Mouse (Mus musculus) lung, postnatal 0 days (tissue): ENCODE data around the gene Bax. TPM values are rescaled to one million over a fixed set of nuclear protein-coding genes. Genes with fewer than 3 reads are reported as not detected.
A peak's percentile ranks its signal among the peaks of the same experiment; 100 is the strongest.

Experiments
- ATAC-seq: fragments of 200-750 bp; cut with Nextera tagmentation; 2 replicates; pipeline ENCODE4 v1.8.0; 2017; ENCODE audit warnings: moderate library complexity
- DNase-seq: peaks from one replicate; pipeline ENCODE4 v3.0.0-alpha.2; 2016; ENCODE audit warnings: low spot score
- H3K27ac ChIP-seq: fragments of 300-500 bp; sonication (generic); 2 replicates; pipeline ENCODE4 v1.5.1; 2014; ENCODE audit warnings: antibody characterized with exemption, mild to moderate bottlenecking, low read length, mixed read lengths
- H3K27me3 ChIP-seq: fragments of 300-500 bp; sonication (generic); replicated peaks from 2 replicates; pipeline ENCODE4 v1.6.1; 2014; ENCODE audit warnings: low read length, mixed read lengths; ENCODE audit not compliant: insufficient read depth
- H3K36me3 ChIP-seq: fragments of 300-500 bp; sonication (generic); 2 replicates; pipeline ENCODE4 v1.6.1; 2014; ENCODE audit warnings: low read length, mixed read lengths; ENCODE audit not compliant: insufficient read depth
- H3K4me1 ChIP-seq: fragments of 300-500 bp; sonication (generic); 2 replicates; pipeline ENCODE4 v1.6.1; 2014; ENCODE audit warnings: antibody characterized with exemption, low read depth, low read length, mixed read lengths; ENCODE audit not compliant: insufficient read depth
- H3K4me2 ChIP-seq: fragments of 300-500 bp; sonication (generic); replicated peaks from 2 replicates; pipeline ENCODE4 v1.6.1; 2014; ENCODE audit warnings: low read depth, mild to moderate bottlenecking, low read length, moderate library complexity, mixed read lengths
- H3K4me3 ChIP-seq: fragments of 300-500 bp; sonication (generic); 2 replicates; pipeline ENCODE4 v1.5.1; 2014; ENCODE audit warnings: low read depth, low read length
- H3K9ac ChIP-seq: fragments of 300-500 bp; sonication (generic); replicated peaks from 2 replicates; pipeline ENCODE4 v1.6.1; 2014; ENCODE audit warnings: low read depth, mild to moderate bottlenecking
- H3K9me3 ChIP-seq: fragments of 300-500 bp; sonication (generic); 2 replicates; pipeline ENCODE4 v1.6.1; 2016; ENCODE audit warnings: low read length, mixed read lengths
- CTCF ChIP-seq: IDR thresholded peaks from 2 replicates; pipeline ENCODE4 v1.5.1; 2016; ENCODE audit warnings: antibody characterized with exemption, mild to moderate bottlenecking
- EP300 ChIP-seq: IDR thresholded peaks from 2 replicates; pipeline ENCODE4 v1.6.1; 2016; ENCODE audit warnings: antibody characterized with exemption, mild to moderate bottlenecking, control low read depth
- whole genome bisulfite sequencing: fragments of 180-500 bp; shearing (Covaris S2); extraction: QIAGEN DNeasy Blood & Tissue Kit; methylation state at CpG from one replicate; pipeline ENCODE4 v1.1.7; 2014; 5-methylcytosine and 5-hydroxymethylcytosine counted together
- polyA plus RNA-seq: library from polyadenylated mRNA; unstranded; fragments of >200 nt; fragmentation: Nextera tagmentation; extraction: Ambion mirVana; gene quantifications from 2 replicates; pipeline ENCODE4 v1.2.1, GENCODE M21; 2015

Bax gene
- polyA plus RNA-seq, 1 experiment from 2014 or later = 155 TPM

DNA sequence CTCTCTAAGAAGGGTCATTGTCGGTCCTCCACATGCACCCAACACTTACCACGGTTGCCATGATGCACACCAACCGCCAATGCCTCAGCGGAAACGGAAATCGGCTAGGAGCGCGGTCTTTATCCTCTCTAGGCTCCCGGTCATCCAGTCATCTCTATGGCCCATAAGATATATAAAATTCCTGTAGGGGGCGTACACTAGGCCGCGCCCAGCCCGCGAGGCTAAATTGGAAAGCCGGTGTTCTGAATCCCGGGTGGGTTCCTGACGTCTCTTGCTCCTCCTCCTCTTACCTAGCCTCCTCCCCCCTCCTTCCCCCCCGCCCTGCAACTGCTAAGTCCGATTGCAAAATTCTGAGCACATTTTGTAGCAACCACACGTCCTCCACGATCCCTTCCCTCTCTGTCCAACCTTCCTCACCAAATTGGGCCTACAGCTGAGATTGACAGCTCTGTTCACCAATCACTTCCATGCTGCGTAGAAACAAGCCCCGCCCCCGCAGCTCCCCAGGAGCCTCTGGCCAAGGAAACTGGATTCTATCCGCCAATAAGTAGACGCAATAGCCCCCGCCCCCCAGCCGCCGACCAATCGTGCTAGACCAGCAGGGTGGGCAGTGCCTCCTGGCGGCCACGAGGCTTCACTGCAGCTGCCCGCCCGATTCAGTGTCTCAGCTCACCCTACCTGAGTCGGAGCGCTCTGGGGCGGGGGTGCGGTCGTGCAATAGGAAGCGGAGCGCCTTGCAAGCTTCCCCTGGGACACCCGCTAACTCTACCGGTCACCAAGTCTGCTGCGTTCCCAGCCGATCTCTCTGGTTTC lies 32.3 kb downstream of the Bax start, which contains the start of gene Gys1:
Gene Gys1, plus strand, starts transcription at position 642 of the 813 bp plus-strand sequence.
- Histone ChIP-seq H3K27ac (peak within 1 kb of the TSS; percentile 91), H3K4me3 (peak within 1 kb of the TSS; percentile 63), H3K4me2 (peak within 1 kb of the TSS; percentile 86), H3K9me3 (no peaks in the 10 kb centered on the region), H3K9ac (peak within 1 kb of the TSS; percentile 64), H3K27me3 (no peaks in the 10 kb centered on the region), H3K4me1 (peaks cover 26% of the 10 kb centered on the region; the same call in 1 of the 2 replicates), H3K36me3 (peaks cover under 1% of the 10 kb centered on the region; the same call in 1 of the 2 replicates)
- DNase-seq (peak; percentile 100), ATAC-seq (peak; percentile 96)
- under 1% methylated on average over 45 of the region's 45 CpGs for WGBS
- peak; percentile 98 for TF ChIP-seq CTCF
- peak; percentile 81 for TF ChIP-seq EP300

- no peaks in the 10 kb centered on the region for H3K27me3 ChIP-seq
- H3K4me1 ChIP-seq = peaks cover 26% of the 10 kb centered on the region; the same call in 1 of the 2 replicates
- H3K9me3 ChIP-seq = no peaks in the 10 kb centered on the region
- TF ChIP-seq CTCF (no peak), EP300 (no peak)
- H3K9ac ChIP-seq = peak overlapping the region; percentile 55
- DNase-seq (no peak), ATAC-seq (no peak)
- peak overlapping the region; percentile 86 for H3K4me2 ChIP-seq
- peak overlapping the region; percentile 72 for H3K27ac ChIP-seq
- peaks cover 6% of the 10 kb centered on the region for H3K36me3 ChIP-seq
- peak overlapping the region; percentile 55 for H3K4me3 ChIP-seq
- WGBS = 0% methylated on average over 7 of the region's 7 CpGs
Observed at GRCm38 (mm10) chr7:45433835-45434202, 32.9 kb downstream of the Bax start.

DNA sequence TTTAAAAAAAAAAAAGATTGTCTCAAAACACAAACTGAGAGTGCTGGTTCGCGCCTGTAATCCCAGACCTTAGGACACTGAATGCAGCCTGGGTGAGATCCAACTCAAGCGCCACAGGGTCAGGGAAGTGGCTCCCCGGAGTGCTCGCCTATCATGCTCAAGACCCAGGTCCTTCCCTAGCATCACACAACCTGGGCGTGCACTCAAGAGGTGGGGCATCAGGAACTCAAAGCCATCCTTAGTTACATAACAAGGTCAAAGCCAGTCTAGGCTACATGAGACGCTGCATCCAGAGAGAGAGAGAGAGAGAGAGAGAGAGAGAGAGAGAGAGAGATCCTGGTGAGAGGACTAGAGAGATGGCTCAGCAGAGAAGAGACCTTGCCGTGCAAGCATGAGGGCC lies 40.1 kb downstream of the Bax start:
- peaks cover 37% of the 10 kb centered on the region for H3K36me3 ChIP-seq
- no peak overlapping the region for H3K9ac ChIP-seq
- no peaks in the 10 kb centered on the region for H3K9me3 ChIP-seq
- TF ChIP-seq EP300 = no peak
- no peak for TF ChIP-seq CTCF
- DNase-seq (no peak), ATAC-seq (no peak)
- no peaks in the 10 kb centered on the region for H3K27me3 ChIP-seq
- WGBS = 81% methylated on average over 8 of the region's 8 CpGs
- H3K27ac ChIP-seq = no peak overlapping the region
- H3K4me2 ChIP-seq = no peak overlapping the region
- H3K4me3 ChIP-seq = no peak overlapping the region
- H3K4me1 ChIP-seq = no peaks in the 10 kb centered on the region

DNA sequence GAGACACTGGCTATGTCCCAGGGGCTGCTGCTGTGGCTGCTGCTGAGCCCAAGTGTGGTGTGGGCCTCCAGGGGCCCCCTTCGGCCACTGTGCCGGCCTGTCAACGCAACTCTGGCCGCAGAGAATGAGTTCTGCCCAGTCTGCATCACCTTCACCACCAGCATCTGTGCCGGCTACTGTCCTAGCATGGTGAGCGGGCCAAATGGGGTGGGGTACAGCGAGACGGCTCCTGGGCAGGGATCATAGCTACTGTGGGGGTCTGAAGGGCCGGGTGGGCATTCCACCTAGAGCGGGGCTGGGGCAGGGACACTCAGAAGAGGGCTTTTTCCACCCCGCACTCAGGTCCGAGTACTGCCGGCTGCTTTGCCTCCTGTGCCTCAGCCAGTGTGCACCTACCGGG lies 45.5 kb downstream of the Bax start:
- no peak overlapping the region for H3K4me2 ChIP-seq
- TF ChIP-seq EP300 (no peak), CTCF (no peak)
- H3K27ac ChIP-seq = no peak overlapping the region
- 0 out of 2 replicates have a peak, but pooled peaks cover 5% of the 10 kb centered on the region for H3K27me3 ChIP-seq
- H3K4me1 ChIP-seq = no peaks in the 10 kb centered on the region
- ATAC-seq (no peak), DNase-seq (no peak)
- no peak overlapping the region for H3K9ac ChIP-seq
- H3K4me3 ChIP-seq = no peak overlapping the region
- H3K9me3 ChIP-seq = no peaks in the 10 kb centered on the region
- peaks cover 24% of the 10 kb centered on the region for H3K36me3 ChIP-seq
- 92% methylated on average over 14 of the region's 14 CpGs for WGBS

GRCm38 (mm10) chr7:45420615-45420919 lies 46.1 kb downstream of the Bax start, which contains the start of gene Lhb:
TSS of gene Lhb (plus strand) at chr7:45420820.
- Histone ChIP-seq H3K4me3 (no peak within 1 kb of the TSS), H3K27ac (no peak within 1 kb of the TSS), H3K4me2 (no peak within 1 kb of the TSS), H3K9me3 (no peaks in the 10 kb centered on the region), H3K9ac (no peak within 1 kb of the TSS), H3K36me3 (peaks cover 24% of the 10 kb centered on the region), H3K27me3 (peaks cover 6% of the 10 kb centered on the region; the same call in 1 of the 2 replicates), H3K4me1 (no peaks in the 10 kb centered on the region)
- 67% methylated on average over 6 of the region's 6 CpGs for whole genome bisulfite sequencing
- no peak for DNase-seq
- ATAC-seq = no peak
- TF ChIP-seq CTCF = no peak
- TF ChIP-seq EP300 = no peak

- H3K27ac ChIP-seq = no peak overlapping the region
- no peak overlapping the region for H3K9ac ChIP-seq
- H3K27me3 ChIP-seq = peaks cover 9% of the 10 kb centered on the region; the same call in 1 of the 2 replicates
- peaks cover 22% of the 10 kb centered on the region for H3K36me3 ChIP-seq
- H3K4me2 ChIP-seq = no peak overlapping the region
- no peak overlapping the region for H3K4me3 ChIP-seq
- no peaks in the 10 kb centered on the region for H3K9me3 ChIP-seq
- TF ChIP-seq CTCF = no peak
- TF ChIP-seq EP300 = no peak
- no peaks in the 10 kb centered on the region for H3K4me1 ChIP-seq
- peak; percentile 34; the same call in 1 of the 2 replicates for ATAC-seq
- 15% methylated on average over 26 of the region's 27 CpGs for WGBS
- peak; percentile 23 for DNase-seq
Observed at GRCm38 (mm10) chr7:45419859-45420614, 46.7 kb downstream of the Bax start.
